Mouse (Mus musculus): ENCODE measurements at regions not wholly inside any gene's neighbourhood (a gene's known extent, or its start where the extent isn't known, plus 50 kb on each side); places are given as distances from the start of the nearest gene placed in this dataset.
"Not testable (repeated sequence)": the region's sequence is repeated elsewhere in the genome, so short reads cannot be mapped to it uniquely, and the experiment has no call there.

DNA sequence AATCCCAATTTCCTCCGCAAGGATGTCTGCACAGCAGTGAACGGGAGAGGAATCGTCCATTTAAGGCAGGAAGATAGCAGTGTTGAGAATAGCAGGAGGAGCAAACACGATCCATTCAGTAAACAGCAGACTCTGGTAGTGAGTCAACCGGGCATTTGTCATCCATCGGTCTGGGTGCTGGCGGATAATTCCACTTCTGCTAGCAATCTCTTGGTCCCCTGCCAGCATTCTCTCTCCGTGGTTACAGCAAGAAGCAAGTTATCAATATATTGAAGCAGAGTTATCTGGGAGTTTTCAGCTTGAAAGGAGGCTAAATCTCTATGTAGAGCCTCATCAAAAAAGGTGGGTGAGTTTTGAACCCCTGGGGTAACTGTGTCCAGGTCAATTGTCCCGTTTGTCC is 130.4 kb downstream of the Mtrr start:
- not testable (repeated sequence) for DNase-seq

GRCm38 (mm10) chr13:68444309-68444708 is 137.6 kb downstream of the Mtrr start:
- DNase-seq = peak; percentile 4

Measured in cerebellum, adult 9-11 months (tissue).